ENCODE assay signal across 13 mouse cellular contexts in genomic region chr12:98721030-98721429, GRCm38 (mm10). TPM values are rescaled to one million over a fixed set of nuclear protein-coding genes. Genes with fewer than 3 reads are reported as not detected.
DNase-seq lines count a peak whose midpoint lies in the region; ATAC-seq and TF ChIP-seq lines count a peak whose summit lies in the region.
"Had no signal": no experiment of that assay in that cellular context is flagged by ENCODE, and none has a peak within 500 bp of the region (broad histone marks: within the 10 kb centered on the region; RNA-seq: fewer than 3 reads in every experiment).

No protein-coding gene starts in this region.

- 43% methylated on average over 3 of the region's 3 CpGs for WGBS in cerebellum, adult 2 months
- WGBS in heart, embryonic 15.5 days: 72% methylated on average over 3 of the region's 3 CpGs
- WGBS in limb, embryonic 14.5 days: 45% methylated on average over 3 of the region's 3 CpGs
- WGBS in limb, embryonic 10.5 days: 79% methylated on average over 3 of the region's 3 CpGs
- WGBS in neural tube, embryonic 14.5 days: 37% methylated on average over 3 of the region's 3 CpGs

- peaks cover 15% of the 10 kb centered on the region for H3K4me1 ChIP-seq in cerebellum, adult 2 months (ENCODE audit: control insufficient read depth, insufficient read depth, low read length)
- peaks cover 17% of the 10 kb centered on the region for H3K4me1 ChIP-seq in heart, embryonic 15.5 days (replicated peaks)
- 0 out of 2 replicates have a peak, but pooled peaks cover 2% of the 10 kb centered on the region for H3K4me1 ChIP-seq in limb, embryonic 14.5 days (ENCODE audit: control insufficient read depth, insufficient read depth, low read length)
- H3K4me1 ChIP-seq in limb, embryonic 10.5 days: no peaks in the 10 kb centered on the region
- H3K4me1 ChIP-seq in neural tube, embryonic 14.5 days (ENCODE audit: control insufficient read depth, insufficient read depth, low read length): 0 out of 2 replicates have a peak, but pooled peaks cover 3% of the 10 kb centered on the region

- ATAC-seq in heart, embryonic 15.5 days (replicated peaks; ENCODE audit: insufficient number of reproducible peaks, insufficient read depth, low FRiP score, low read depth): no peak
- 0 out of 2 replicates have a peak, but pooled peaks have one; percentile 34 for ATAC-seq in limb, embryonic 14.5 days (ENCODE audit: low FRiP score, low read depth)
- 0 out of 2 replicates have a peak, but pooled peaks have one; percentile 41 for ATAC-seq in neural tube, embryonic 14.5 days (ENCODE audit: low read depth)
- ATAC-seq: CD4-positive, CD25-positive, alpha-beta regulatory T cell, adult 4 months; liver, embryonic 12.5 days had no signal

- H3K36me3 ChIP-seq in heart, embryonic 15.5 days: no peaks in the 10 kb centered on the region
- no peaks in the 10 kb centered on the region for H3K36me3 ChIP-seq in limb, embryonic 14.5 days (ENCODE audit: control insufficient read depth, insufficient read depth, low read length)
- H3K36me3 ChIP-seq in limb, embryonic 10.5 days: no peaks in the 10 kb centered on the region
- no peaks in the 10 kb centered on the region for H3K36me3 ChIP-seq in neural tube, embryonic 14.5 days (ENCODE audit: control insufficient read depth, insufficient read depth, low read length)
- H3K36me3 ChIP-seq: liver, embryonic 12.5 days had no signal

- H3K9ac ChIP-seq in heart, embryonic 15.5 days: no peak overlapping the region
- H3K9ac ChIP-seq in limb, embryonic 14.5 days (ENCODE audit: low read depth, low read length, severe bottlenecking): no peak overlapping the region
- no peak overlapping the region for H3K9ac ChIP-seq in neural tube, embryonic 14.5 days (replicated peaks; ENCODE audit: low read depth, low read length)
- H3K9ac ChIP-seq: liver, embryonic 12.5 days; lung, embryonic 14.5 days; midbrain, embryonic 12.5 days had no signal

- TF ChIP-seq CTCF in cerebellum, adult 2 months (IDR thresholded peaks at IDR 0.05; ENCODE audit: borderline replicate concordance, insufficient read depth, low read depth, low read length): 0 out of 2 replicates have a peak, but pooled peaks have one; percentile 5

- no peaks in the 10 kb centered on the region for H3K9me3 ChIP-seq in heart, embryonic 15.5 days (replicated peaks)
- H3K9me3 ChIP-seq in limb, embryonic 14.5 days (ENCODE audit: control insufficient read depth, low read length): no peaks in the 10 kb centered on the region
- no peaks in the 10 kb centered on the region for H3K9me3 ChIP-seq in limb, embryonic 10.5 days (replicated peaks)
- H3K9me3 ChIP-seq in neural tube, embryonic 14.5 days (ENCODE audit: control insufficient read depth, low read length): no peaks in the 10 kb centered on the region
- H3K9me3 ChIP-seq: G1E; liver, embryonic 12.5 days; midbrain, embryonic 12.5 days had no signal

- H3K4me3 ChIP-seq in cerebellum, adult 2 months (replicated peaks; ENCODE audit: insufficient read depth, low read depth, low read length): no peak overlapping the region
- no peak overlapping the region for H3K4me3 ChIP-seq in heart, embryonic 15.5 days
- H3K4me3 ChIP-seq in limb, embryonic 14.5 days (replicated peaks; ENCODE audit: low read length): no peak overlapping the region
- no peak overlapping the region for H3K4me3 ChIP-seq in limb, embryonic 10.5 days
- no peak overlapping the region for H3K4me3 ChIP-seq in neural tube, embryonic 14.5 days (ENCODE audit: low read depth, low read length)
- H3K4me3 ChIP-seq: liver, embryonic 12.5 days; midbrain, embryonic 12.5 days had no signal

- no peak for DNase-seq in cerebellum, adult 2 months
- no peak for DNase-seq in cerebellum, adult 11 months
- DNase-seq in heart, adult 18-20 months: no peak
- DNase-seq in limb, embryonic 14.5 days (ENCODE audit: low spot score): no peak
- no peak for DNase-seq in limb, embryonic 10.5 days (ENCODE audit: low spot score)
- no peak for DNase-seq in right cerebral cortex, postnatal 14 days

- no peaks in the 10 kb centered on the region for H3K27me3 ChIP-seq in cerebellum, adult 2 months (ENCODE audit: control insufficient read depth, insufficient read depth, low read length)
- H3K27me3 ChIP-seq in heart, embryonic 15.5 days: no peaks in the 10 kb centered on the region
- no peaks in the 10 kb centered on the region for H3K27me3 ChIP-seq in limb, embryonic 14.5 days (ENCODE audit: control insufficient read depth, insufficient read depth, low read length)
- no peaks in the 10 kb centered on the region for H3K27me3 ChIP-seq in limb, embryonic 10.5 days (ENCODE audit: low read depth, poor library complexity, severe bottlenecking)
- no peaks in the 10 kb centered on the region for H3K27me3 ChIP-seq in neural tube, embryonic 14.5 days (ENCODE audit: control insufficient read depth, insufficient read depth, low read length)
- H3K27me3 ChIP-seq: liver, embryonic 12.5 days; midbrain, embryonic 12.5 days had no signal

- H3K4me2 ChIP-seq in heart, embryonic 15.5 days: 0 out of 2 replicates have a peak overlapping the region, but pooled peaks have one; percentile 1
- H3K4me2 ChIP-seq in limb, embryonic 14.5 days (replicated peaks; ENCODE audit: low read depth, low read length, severe bottlenecking): no peak overlapping the region
- no peak overlapping the region for H3K4me2 ChIP-seq in neural tube, embryonic 14.5 days (ENCODE audit: low read depth, low read length)
- H3K4me2 ChIP-seq: liver, embryonic 12.5 days; lung, embryonic 14.5 days; midbrain, embryonic 12.5 days had no signal

- no peak for TF ChIP-seq POLR2A in cerebellum, adult 2 months (IDR thresholded peaks at IDR 0.05; ENCODE audit: borderline replicate concordance, insufficient read depth, low read length)
- TF ChIP-seq POLR2A in limb, embryonic 14.5 days (IDR thresholded peaks at IDR 0.05; ENCODE audit: borderline replicate concordance, extremely low read depth, insufficient read depth, insufficient read length): no peak

- H3K27ac ChIP-seq in cerebellum, adult 2 months (ENCODE audit: insufficient read depth, low read length): no peak overlapping the region
- H3K27ac ChIP-seq in heart, embryonic 15.5 days: peak overlapping the region; percentile 59
- H3K27ac ChIP-seq in limb, embryonic 14.5 days (replicated peaks; ENCODE audit: low read depth, low read length): no peak overlapping the region
- no peak overlapping the region for H3K27ac ChIP-seq in limb, embryonic 10.5 days
- no peak overlapping the region for H3K27ac ChIP-seq in neural tube, embryonic 14.5 days (ENCODE audit: low read depth, low read length)
- H3K27ac ChIP-seq: liver, embryonic 12.5 days; midbrain, embryonic 12.5 days had no signal

RNA-seq across cellular contexts. Expression of gene Ptpn21, which starts 16.2 kb away (rescaled TPM):
- polyA plus RNA-seq in cerebellum, adult 2 months (2012; rRNA removed): 14.0 and 15.9 TPM in 2 replicates
- 8.3 and 9.9 TPM in 2 replicates for polyA plus RNA-seq in heart, embryonic 15.5 days (2015; fragmentation: Nextera tagmentation; extraction: Ambion mirVana)
- 10 to 100 TPM; 25.6 to 30.3 TPM for total RNA-seq in heart, adult 18-20 months (2021)
- polyA plus RNA-seq in limb, embryonic 14.5 days (2012; rRNA removed): 13.1 and 16.7 TPM in 2 replicates
- polyA plus RNA-seq in limb, embryonic 14.5 days (2014; fragmentation: Nextera tagmentation; extraction: Ambion mirVana): 9.3 and 9.9 TPM in 2 replicates
- 5.1 and 6.0 TPM in 2 replicates for polyA plus RNA-seq in limb, embryonic 10.5 days (2016; fragmentation: Nextera tagmentation; extraction: Ambion mirVana)
- polyA plus RNA-seq in neural tube, embryonic 14.5 days (2014; fragmentation: Nextera tagmentation; extraction: Ambion mirVana): 4.2 and 4.7 TPM in 2 replicates

RNA-seq across cellular contexts. Expression of gene Zc3h14, which starts 25.7 kb away (rescaled TPM):
- polyA plus RNA-seq in cerebellum, adult 2 months (2012; rRNA removed): 104 and 105 TPM in 2 replicates
- 85.7 and 86.7 TPM in 2 replicates for polyA plus RNA-seq in heart, embryonic 15.5 days (2015; fragmentation: Nextera tagmentation; extraction: Ambion mirVana)
- 10 to 100 TPM; 56.0 to 59.8 TPM for total RNA-seq in heart, adult 18-20 months (2021)
- polyA plus RNA-seq in limb, embryonic 14.5 days (2012; rRNA removed): 138 and 145 TPM in 2 replicates
- 128 and 137 TPM in 2 replicates for polyA plus RNA-seq in limb, embryonic 14.5 days (2014; fragmentation: Nextera tagmentation; extraction: Ambion mirVana)
- polyA plus RNA-seq in limb, embryonic 10.5 days (2016; fragmentation: Nextera tagmentation; extraction: Ambion mirVana): 127 and 141 TPM in 2 replicates
- polyA plus RNA-seq in neural tube, embryonic 14.5 days (2014; fragmentation: Nextera tagmentation; extraction: Ambion mirVana): 126 and 137 TPM in 2 replicates
